Mouse (Mus musculus) neural tube, embryonic 11.5 days (tissue): Measurements from ENCODE around the gene Sema4a. TPM values are rescaled to one million over a fixed set of nuclear protein-coding genes. Genes with fewer than 3 reads are reported as not detected.

ENCODE experiments used
- ATAC-seq: fragments of 200-750 bp; cut with Nextera tagmentation; 2 replicates; pipeline ENCODE4 v1.8.0; 2017; ENCODE audit warnings: moderate number of reproducible peaks, mild to moderate bottlenecking, moderate TSS enrichment, moderate library complexity; ENCODE audit not compliant: insufficient read depth, low FRiP score, low TSS enrichment
- DNase-seq: peaks from one replicate; pipeline ENCODE4 v3.0.0-alpha.2; 2015; ENCODE audit warnings: low spot score
- H3K27ac ChIP-seq: fragments of 300-500 bp; sonication (generic); 2 replicates; pipeline ENCODE4 v1.5.1; 2014; ENCODE audit warnings: low read depth, mild to moderate bottlenecking, low read length
- H3K27me3 ChIP-seq: fragments of 300-500 bp; sonication (generic); 2 replicates; pipeline ENCODE4 v1.6.1; 2014; ENCODE audit warnings: mild to moderate bottlenecking, low read length, mixed read lengths; ENCODE audit not compliant: control insufficient read depth, insufficient read depth
- H3K36me3 ChIP-seq: fragments of 300-500 bp; sonication (generic); 2 replicates; pipeline ENCODE4 v1.6.1; 2014; ENCODE audit warnings: mild to moderate bottlenecking, low read length, moderate library complexity, mixed read lengths; ENCODE audit not compliant: control insufficient read depth, insufficient read depth
- H3K4me1 ChIP-seq: fragments of 300-500 bp; sonication (generic); 2 replicates; pipeline ENCODE4 v1.6.1; 2014; ENCODE audit warnings: low read length, mixed read lengths; ENCODE audit not compliant: control insufficient read depth, insufficient read depth
- H3K4me2 ChIP-seq: fragments of 300-500 bp; sonication (generic); 2 replicates; pipeline ENCODE4 v1.6.1; 2014; ENCODE audit warnings: low read depth, mild to moderate bottlenecking, moderate library complexity
- H3K4me3 ChIP-seq: fragments of 300-500 bp; sonication (generic); 2 replicates; pipeline ENCODE4 v1.5.1; 2014; ENCODE audit warnings: low read depth, low read length
- H3K9ac ChIP-seq: fragments of 300-500 bp; sonication (generic); 2 replicates; pipeline ENCODE4 v1.6.1; 2014; ENCODE audit warnings: mild to moderate bottlenecking, low read length
- H3K9me3 ChIP-seq: fragments of 300-500 bp; sonication (generic); 2 replicates; pipeline ENCODE4 v1.6.1; 2016; ENCODE audit warnings: low read length; ENCODE audit not compliant: control insufficient read depth
- WGBS: fragments of 180-500 bp; shearing (Covaris S2); extraction: QIAGEN DNeasy Blood & Tissue Kit; methylation state at CpG from one replicate; pipeline ENCODE4 v1.1.7; 2014; 5-methylcytosine and 5-hydroxymethylcytosine counted together
- polyA plus RNA-seq: library from polyadenylated mRNA; unstranded; fragments of >200 nt; fragmentation: Nextera tagmentation; extraction: Ambion mirVana; gene quantifications from 2 replicates; pipeline ENCODE4 v1.2.1, GENCODE M21; 2014

Gene Sema4a
- 5.8 and 6.1 TPM in 2 replicates for polyA plus RNA-seq

GRCm38 (mm10) chr3:88460983-88461696 lies at the start of gene Sema4a:
TSS of gene Sema4a (minus strand) at chr3:88461182.
- WGBS: 51% methylated on average over 12 of the region's 12 CpGs
- Histone ChIP-seq H3K4me3 (no peak within 1 kb of the TSS), H3K9me3 (no peaks in the 10 kb centered on the region)

GRCm38 (mm10) chr3:88509692-88510420 lies 48.9 kb upstream of the Sema4a start, which contains the start of gene Lmna:
TSS of gene Lmna (minus strand) at chr3:88509956.
- no peaks in the 10 kb centered on the region for H3K27me3 ChIP-seq
- WGBS: 3% methylated on average over 31 of the region's 31 CpGs
- no peaks in the 10 kb centered on the region for H3K36me3 ChIP-seq
- H3K27ac ChIP-seq: peak within 1 kb of the TSS; percentile 64
- H3K4me3 ChIP-seq: peak within 1 kb of the TSS; percentile 18
- ATAC-seq (peak; percentile 97), DNase-seq (peak; percentile 92)
- H3K4me1 ChIP-seq: peaks cover 7% of the 10 kb centered on the region
- peak within 1 kb of the TSS; percentile 36 for H3K4me2 ChIP-seq
- peak within 1 kb of the TSS; percentile 56 for H3K9ac ChIP-seq
- no peaks in the 10 kb centered on the region for H3K9me3 ChIP-seq

More at GRCm38 (mm10) chr3:88460983-88461696, at the start of gene Sema4a:
- Histone ChIP-seq H3K4me1 (no peaks in the 10 kb centered on the region), H3K27ac (no peak within 1 kb of the TSS), H3K36me3 (no peaks in the 10 kb centered on the region), H3K4me2 (no peak within 1 kb of the TSS), H3K27me3 (no peaks in the 10 kb centered on the region), H3K9ac (no peak within 1 kb of the TSS)
- ATAC-seq (no peak), DNase-seq (no peak)

- Histone ChIP-seq H3K4me1 (peaks cover 7% of the 10 kb centered on the region), H3K4me2 (peak overlapping the region; percentile 36), H3K27me3 (no peaks in the 10 kb centered on the region), H3K9ac (no peak overlapping the region; the same call in 1 of the 2 replicates), H3K9me3 (no peaks in the 10 kb centered on the region), H3K27ac (peak overlapping the region; percentile 64), H3K4me3 (peak overlapping the region; percentile 18), H3K36me3 (no peaks in the 10 kb centered on the region)
- DNase-seq: no peak
- WGBS: 87% methylated on average over 3 of the region's 3 CpGs
- no peak for ATAC-seq
Observed at GRCm38 (mm10) chr3:88509250-88509649, 48.3 kb upstream of the Sema4a start.

GRCm38 (mm10) chr3:88505765-88506164 lies 44.8 kb upstream of the Sema4a start:
- no peak overlapping the region for H3K4me2 ChIP-seq
- peaks cover 7% of the 10 kb centered on the region for H3K4me1 ChIP-seq
- no peak overlapping the region for H3K4me3 ChIP-seq
- no peaks in the 10 kb centered on the region for H3K36me3 ChIP-seq
- peaks cover 19% of the 10 kb centered on the region for H3K27me3 ChIP-seq
- no peak overlapping the region for H3K27ac ChIP-seq
- DNase-seq: no peak
- H3K9me3 ChIP-seq: no peaks in the 10 kb centered on the region
- ATAC-seq: no peak
- 45% methylated on average over 7 of the region's 7 CpGs for WGBS
- H3K9ac ChIP-seq: no peak overlapping the region

GRCm38 (mm10) chr3:88505081-88505480 lies 44.1 kb upstream of the Sema4a start:
- no peak overlapping the region for H3K27ac ChIP-seq
- H3K27me3 ChIP-seq: peaks cover 20% of the 10 kb centered on the region
- no peaks in the 10 kb centered on the region for H3K9me3 ChIP-seq
- WGBS: 78% methylated on average over 6 of the region's 6 CpGs
- DNase-seq: no peak
- H3K4me3 ChIP-seq: no peak overlapping the region
- no peak overlapping the region for H3K4me2 ChIP-seq
- H3K4me1 ChIP-seq: peaks cover 7% of the 10 kb centered on the region
- no peak overlapping the region for H3K9ac ChIP-seq
- no peak for ATAC-seq
- no peaks in the 10 kb centered on the region for H3K36me3 ChIP-seq

- H3K4me1 ChIP-seq: no peaks in the 10 kb centered on the region; the same call in 1 of the 2 replicates
- DNase-seq: no peak
Observed at GRCm38 (mm10) chr3:88503881-88504746, 43.1 kb upstream of the Sema4a start.

GRCm38 (mm10) chr3:88503505-88503863 lies 42.5 kb upstream of the Sema4a start:
- 17% methylated on average over 4 of the region's 4 CpGs for WGBS
- Histone ChIP-seq H3K4me2 (no peak overlapping the region), H3K36me3 (no peaks in the 10 kb centered on the region), H3K4me1 (no peaks in the 10 kb centered on the region), H3K27me3 (peaks cover 20% of the 10 kb centered on the region), H3K4me3 (no peak overlapping the region), H3K27ac (no peak overlapping the region), H3K9me3 (no peaks in the 10 kb centered on the region), H3K9ac (no peak overlapping the region)
- no peak for DNase-seq
- 0 out of 2 replicates have a peak, but pooled peaks have one; percentile 32 for ATAC-seq

More at GRCm38 (mm10) chr3:88503881-88504746, 43.1 kb upstream of the Sema4a start:
- 45% methylated on average over 8 of the region's 8 CpGs for WGBS
- Histone ChIP-seq H3K27ac (no peak overlapping the region), H3K9ac (no peak overlapping the region), H3K4me2 (no peak overlapping the region), H3K4me3 (no peak overlapping the region), H3K9me3 (no peaks in the 10 kb centered on the region), H3K27me3 (peaks cover 20% of the 10 kb centered on the region), H3K36me3 (no peaks in the 10 kb centered on the region)
- no peak for ATAC-seq
